Mouse (Mus musculus) cerebellum, adult 18-20 months (tissue): ENCODE data around the gene Csnk2a2.

Experiments used
- DNase-seq, 2 experiments: peaks; one replicate each; pipeline ENCODE4 v3.0.0; 2021

Csnk2a2 gene

GRCm38 (mm10) chr8:95411309-95411972 lies 78.4 kb downstream of the Csnk2a2 start:
- DNase-seq: no peak

GRCm38 (mm10) chr8:95409518-95409917 lies 80.3 kb downstream of the Csnk2a2 start:
- no peak for DNase-seq

GRCm38 (mm10) chr8:95401091-95401490 lies 88.7 kb downstream of the Csnk2a2 start:
- no peak for DNase-seq

GRCm38 (mm10) chr8:95399131-95399530 lies 90.7 kb downstream of the Csnk2a2 start:
- no peak for DNase-seq

GRCm38 (mm10) chr8:95397201-95397600 lies 92.6 kb downstream of the Csnk2a2 start:
- no peak for DNase-seq

GRCm38 (mm10) chr8:95396752-95397151 lies 93.1 kb downstream of the Csnk2a2 start:
- DNase-seq: no peak
